Mouse (Mus musculus) left cerebral cortex, adult 8-10 months (tissue): ENCODE measurements at regions not wholly inside any gene's neighbourhood (a gene's known extent, or its start where the extent isn't known, plus 50 kb on each side); places are given as distances from the start of the nearest gene placed in this dataset.
A peak's percentile ranks its signal among the peaks of the same experiment; 100 is the strongest.
"Not testable (repeated sequence)": the region's sequence is repeated elsewhere in the genome, so short reads cannot be mapped to it uniquely, and the experiment has no call there.

Experiments used
- DNase-seq, 2 experiments: peaks; one replicate each; pipeline ENCODE4 v3.0.0; 2022; ENCODE audit warnings: low spot score in 2 of 2

DNA sequence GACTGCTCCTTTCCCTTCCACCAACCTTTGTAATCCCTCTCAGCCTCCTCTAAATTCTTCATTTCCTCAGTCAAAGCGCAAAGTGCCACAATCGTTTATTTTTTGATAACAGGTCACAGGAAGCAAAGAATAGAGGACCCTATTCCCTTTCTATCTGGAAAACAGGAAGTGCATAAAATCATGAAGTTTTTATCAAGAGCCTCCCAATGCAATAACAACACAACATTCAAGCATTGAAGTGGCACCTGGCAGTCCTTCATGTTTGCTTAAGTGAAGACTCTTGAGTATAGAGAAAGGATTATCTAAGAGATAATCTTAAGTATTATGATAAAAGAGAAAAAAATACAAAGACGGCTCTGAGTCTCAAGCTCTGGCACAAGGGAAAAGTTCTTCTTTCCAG, 111.9 kb downstream of the Ibtk start:
- no peak for DNase-seq

DNA sequence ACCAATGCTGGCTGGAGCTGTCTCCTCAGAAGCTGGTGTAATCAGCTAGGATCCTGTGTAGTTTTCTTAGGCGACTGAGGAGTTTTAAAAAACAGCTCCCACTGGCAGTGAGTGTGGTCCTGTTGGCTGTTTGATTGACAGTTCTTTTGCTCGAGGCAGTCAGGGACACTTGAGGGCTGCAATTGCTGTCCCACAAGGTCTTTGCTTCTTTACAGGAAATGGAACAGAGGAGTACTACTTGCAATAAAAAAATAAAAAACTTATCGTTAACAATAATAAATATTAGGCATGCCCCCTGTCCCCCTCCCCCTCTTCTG, 113.0 kb downstream of the Ibtk start:
- no peak for DNase-seq

DNA sequence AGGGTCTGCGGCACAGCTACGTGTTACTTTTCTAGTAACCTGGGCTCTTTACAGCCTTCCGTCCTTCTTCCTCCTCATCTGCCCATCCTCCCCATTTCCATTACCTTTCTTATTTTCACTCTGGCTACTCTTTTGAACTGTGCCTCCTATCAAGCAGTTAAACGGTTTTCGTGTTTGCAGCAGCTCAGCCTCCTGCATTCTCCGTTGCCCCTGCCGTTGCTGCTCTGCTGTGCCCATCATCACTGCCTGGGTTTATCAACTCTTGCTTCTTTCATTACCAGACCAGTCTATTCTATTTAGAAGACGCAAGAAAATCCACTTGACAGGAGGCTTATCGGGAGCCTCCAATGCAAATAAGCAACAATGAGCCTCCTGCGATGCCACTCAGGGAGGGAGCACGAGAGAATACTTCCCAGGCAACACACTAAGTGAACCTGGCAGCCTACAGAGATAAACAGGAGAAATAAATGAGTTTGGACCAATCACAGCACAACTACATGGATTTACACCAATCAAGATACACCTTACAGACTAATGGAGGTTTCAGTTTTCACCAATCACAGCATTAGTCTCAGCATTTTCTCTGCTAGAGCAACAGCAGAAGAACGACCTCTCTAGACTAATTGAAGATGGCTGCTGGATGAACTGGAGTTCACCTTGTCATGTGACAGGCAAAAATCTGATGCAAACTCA, 113.5 kb downstream of the Ibtk start:
- no peak for DNase-seq

GRCm38 (mm10) chr9:85634786-85635185, 114.3 kb downstream of the Ibtk start:
- not testable (repeated sequence) for DNase-seq

- DNase-seq: no peak
These were observed 131.2 kb downstream of the Ibtk start for GRCm38 (mm10) chr9:85617972-85618371.

DNA sequence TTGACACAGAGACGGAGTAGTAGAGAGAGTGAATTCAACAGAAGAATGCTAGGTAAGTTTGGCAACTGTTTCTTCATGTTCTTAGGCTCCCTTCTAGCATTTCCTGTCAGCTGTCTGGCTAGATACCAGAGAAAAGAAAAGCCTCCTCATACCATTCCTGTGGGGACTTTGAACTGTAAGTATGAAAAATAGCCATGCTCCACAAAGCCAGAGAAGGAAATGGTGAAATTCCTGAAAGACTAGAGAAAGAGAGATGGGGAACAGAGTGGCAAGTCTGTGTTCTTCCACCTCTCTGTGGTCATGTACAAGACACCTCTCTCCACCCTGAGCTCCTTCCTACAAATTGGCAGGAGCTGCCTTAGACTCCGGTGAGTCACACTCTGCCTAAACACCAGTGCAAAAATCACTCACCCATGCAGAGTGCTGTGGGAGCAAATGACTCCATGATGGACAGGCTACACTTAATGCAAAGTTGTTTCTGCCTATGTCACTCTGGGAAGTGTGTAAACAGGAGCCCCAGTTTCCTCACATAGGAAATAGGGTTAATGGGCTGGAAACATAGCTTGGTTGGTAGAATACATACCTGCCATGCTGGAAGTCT, 131.9 kb downstream of the Ibtk start:
- no peak for DNase-seq

GRCm38 (mm10) chr9:85616266-85616869, 132.8 kb downstream of the Ibtk start:
- no peak for DNase-seq

GRCm38 (mm10) chr9:85609152-85609551, 140.0 kb downstream of the Ibtk start:
- DNase-seq: peak in 1 of 2 experiments; percentile 33

DNA sequence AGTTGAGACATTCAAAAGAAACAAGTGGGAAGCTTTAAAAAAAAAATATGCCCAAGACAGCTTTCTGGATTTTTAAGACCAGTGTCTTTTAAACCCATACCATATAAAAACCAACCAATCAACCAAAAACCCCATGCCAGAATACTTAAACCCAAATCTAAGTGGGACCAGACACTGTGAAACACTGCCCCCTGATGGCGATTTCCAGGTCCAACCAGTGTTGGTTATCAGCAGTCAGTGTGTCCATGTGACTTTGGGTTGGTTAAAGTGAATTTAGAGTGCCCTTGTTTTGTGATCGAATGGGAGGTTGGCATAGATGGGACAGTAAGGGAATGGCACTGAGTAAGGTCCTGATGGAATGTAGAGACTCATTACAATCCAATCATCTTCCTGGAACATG, 152.2 kb downstream of the Ibtk start:
- no peak for DNase-seq

- no peak for DNase-seq
These were observed 155.3 kb downstream of the Ibtk start for GRCm38 (mm10) chr9:85593867-85594266.

GRCm38 (mm10) chr9:85592639-85593038, 156.5 kb downstream of the Ibtk start:
- DNase-seq: no peak

- no peak for DNase-seq
These were observed 159.9 kb downstream of the Ibtk start for GRCm38 (mm10) chr9:85589210-85589609.

DNA sequence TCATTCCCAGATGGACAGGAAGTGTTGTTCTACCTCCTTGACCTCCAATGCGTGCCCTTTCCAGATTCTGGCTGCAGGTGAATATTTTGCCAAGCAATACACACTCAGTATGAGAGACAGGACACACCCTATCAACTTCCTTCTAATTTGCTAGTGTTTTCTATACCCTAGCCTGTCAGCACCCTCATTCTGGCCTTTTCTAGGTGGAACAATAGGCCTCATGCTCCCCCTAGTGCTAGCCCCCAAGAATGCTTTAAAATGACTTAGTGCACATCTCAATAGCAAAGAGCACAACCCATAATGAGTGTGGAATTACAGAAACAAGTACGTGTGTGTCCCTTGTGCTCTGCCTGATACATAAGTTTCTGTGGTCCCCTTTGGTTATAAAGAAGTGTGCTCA, 161.1 kb downstream of the Ibtk start:
- no peak for DNase-seq

DNA sequence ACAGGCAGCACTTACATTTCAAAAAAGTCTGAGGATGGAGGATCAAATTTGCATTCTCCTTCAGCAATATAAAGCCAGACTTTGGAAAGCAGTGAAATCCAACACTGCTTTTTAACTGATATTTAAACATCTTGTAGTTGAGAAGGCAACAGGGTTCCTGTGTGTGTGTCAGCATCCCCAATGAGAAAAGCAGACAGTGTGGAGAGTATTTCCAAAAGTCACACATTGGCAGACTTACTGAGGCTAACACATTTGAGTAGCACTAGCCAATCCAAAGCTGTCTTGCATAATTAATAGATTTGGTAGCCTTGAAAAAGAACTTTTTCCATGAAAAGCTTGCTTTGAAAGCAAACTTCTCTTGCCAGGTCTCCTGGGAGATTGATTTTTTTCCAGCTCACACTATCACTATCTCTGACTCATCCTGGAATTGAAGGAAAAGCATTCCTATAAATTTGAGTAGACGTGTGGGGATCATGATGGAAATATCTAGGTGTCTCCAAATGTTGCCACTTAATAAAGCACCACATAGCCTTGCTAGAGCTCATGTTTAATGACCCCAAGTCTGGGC, 168.0 kb downstream of the Ibtk start:
- no peak for DNase-seq

- DNase-seq: no peak
These were observed 171.3 kb downstream of the Ibtk start for GRCm38 (mm10) chr9:85577812-85578211.

DNA sequence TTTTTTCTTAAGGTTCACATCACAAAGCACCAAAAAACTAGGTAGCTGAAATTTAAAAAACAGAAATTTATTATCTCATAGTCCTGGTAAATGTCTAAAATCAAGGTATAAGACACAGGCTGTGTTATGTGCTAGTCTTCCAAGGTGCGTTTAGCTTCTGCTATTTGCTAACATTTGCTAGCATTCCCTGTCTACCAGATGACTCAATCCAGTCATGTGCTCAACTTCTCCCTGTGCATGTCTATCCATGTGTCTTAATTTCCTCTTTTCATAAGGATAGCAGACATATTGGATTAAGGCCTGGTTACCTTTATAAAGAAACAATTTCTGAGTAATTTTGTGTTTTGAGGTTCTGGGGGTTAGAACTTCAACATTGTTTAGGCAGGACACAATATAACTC, 171.8 kb downstream of the Ibtk start:
- no peak for DNase-seq

- DNase-seq: no peak
These were observed 180.3 kb downstream of the Ibtk start for GRCm38 (mm10) chr9:85568877-85569276.

GRCm38 (mm10) chr9:85551871-85552270, 197.3 kb downstream of the Ibtk start:
- DNase-seq: no peak

DNA sequence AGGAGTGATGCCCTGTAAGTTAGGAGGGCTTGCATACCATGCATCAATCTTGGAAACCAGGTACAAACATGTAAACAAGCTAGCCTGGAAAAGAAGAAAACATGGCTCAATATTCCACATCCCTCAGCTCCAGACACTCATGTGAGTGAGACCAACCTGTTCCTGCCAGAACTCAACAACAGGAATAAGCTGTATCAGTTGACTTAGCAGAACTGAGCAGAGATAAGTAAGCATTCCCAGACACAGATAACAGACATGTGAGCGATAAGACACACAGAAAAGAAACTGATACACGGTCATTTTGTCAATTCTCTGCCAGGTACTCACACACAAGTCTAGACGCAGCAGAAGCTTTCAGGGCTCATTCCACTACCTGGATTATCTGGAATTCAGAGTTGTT, 198.7 kb downstream of the Ibtk start:
- no peak for DNase-seq

DNA sequence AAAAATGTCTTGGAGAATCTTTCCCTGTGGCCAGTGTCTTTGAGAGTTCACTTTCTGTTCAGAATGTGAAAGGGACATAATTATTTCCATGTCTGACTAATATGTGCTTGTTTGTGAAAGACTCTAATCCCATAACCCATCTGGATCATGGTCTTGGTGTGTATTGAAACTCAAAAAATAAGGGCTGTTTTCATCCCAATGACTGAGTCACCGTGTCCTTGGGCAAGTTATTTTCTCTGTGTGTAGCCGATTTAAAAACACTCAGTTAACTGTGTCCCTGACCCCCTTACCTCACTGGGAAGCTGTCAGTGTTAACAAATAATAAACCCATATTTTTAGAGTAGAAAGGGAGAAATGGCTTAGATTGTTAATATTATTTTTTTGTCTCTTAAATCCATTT, 202.9 kb downstream of the Ibtk start:
- DNase-seq: no peak

- no peak for DNase-seq
These were observed 203.6 kb downstream of the Ibtk start for GRCm38 (mm10) chr9:85545566-85545965.

DNA sequence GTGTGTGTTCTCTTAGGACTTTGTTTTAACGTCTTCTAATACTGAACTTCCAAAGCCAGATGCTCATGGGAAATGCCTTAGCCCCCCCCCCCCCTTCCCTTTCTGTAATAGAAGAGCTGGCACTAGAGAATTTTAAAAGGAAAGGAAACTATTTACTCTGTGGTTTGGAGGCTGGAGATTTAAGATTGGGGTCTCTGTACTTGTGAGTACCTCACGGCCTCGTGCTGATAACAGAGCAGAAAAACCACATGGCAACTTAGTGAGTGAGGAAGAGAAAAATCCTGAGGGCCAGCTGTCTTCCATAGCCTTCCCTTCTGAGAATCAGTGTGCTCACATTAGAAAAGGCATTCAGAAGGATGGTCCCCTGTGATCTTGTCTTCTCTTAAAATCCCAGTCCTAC, 210.6 kb downstream of the Ibtk start:
- DNase-seq: no peak

- no peak for DNase-seq
These were observed 201.3 kb upstream of the Tent5a start for GRCm38 (mm10) chr9:85528421-85528820.
